Mouse (Mus musculus) liver, embryonic 12.5 days (tissue): Measurements from ENCODE around the gene Myl6. TPM values are rescaled to one million over a fixed set of nuclear protein-coding genes. Genes with fewer than 3 reads are reported as not detected.

Source experiments
- ATAC-seq: fragments of 200-750 bp; cut with Nextera tagmentation; 2 replicates; pipeline ENCODE4 v1.8.0; 2017; ENCODE audit warnings: moderate number of reproducible peaks, mild to moderate bottlenecking, moderate library complexity
- H3K27ac ChIP-seq: fragments of 300-500 bp; sonication (generic); 2 replicates; pipeline ENCODE4 v1.5.1; 2016; ENCODE audit warnings: mild to moderate bottlenecking
- H3K27me3 ChIP-seq: fragments of 300-500 bp; sonication (generic); replicated peaks from 2 replicates; pipeline ENCODE4 v1.6.1; 2016; ENCODE audit warnings: mild to moderate bottlenecking, moderate library complexity
- H3K36me3 ChIP-seq: fragments of 300-500 bp; sonication (generic); 2 replicates; pipeline ENCODE4 v1.6.1; 2016; ENCODE audit warnings: mild to moderate bottlenecking, moderate library complexity
- H3K4me1 ChIP-seq: fragments of 300-500 bp; sonication (generic); 2 replicates; pipeline ENCODE4 v1.6.1; 2016
- H3K4me2 ChIP-seq: fragments of 300-500 bp; sonication (generic); 2 replicates; pipeline ENCODE4 v1.6.1; 2016; ENCODE audit warnings: mild to moderate bottlenecking, moderate library complexity
- H3K4me3 ChIP-seq: fragments of 300-500 bp; sonication (generic); 2 replicates; pipeline ENCODE4 v1.5.1; 2016; ENCODE audit warnings: mild to moderate bottlenecking, moderate library complexity
- H3K9ac ChIP-seq: fragments of 300-500 bp; sonication (generic); 2 replicates; pipeline ENCODE4 v1.6.1; 2016; ENCODE audit warnings: mild to moderate bottlenecking, moderate library complexity
- H3K9me3 ChIP-seq: fragments of 300-500 bp; sonication (generic); replicated peaks from 2 replicates; pipeline ENCODE4 v1.6.1; 2016; ENCODE audit warnings: mild to moderate bottlenecking, moderate library complexity
- whole genome bisulfite sequencing: fragments of 180-500 bp; shearing (Covaris S2); methylation state at CpG from one replicate; pipeline ENCODE4 v1.1.7; 2016; ENCODE audit not compliant: insufficient replicate concordance; 5-methylcytosine and 5-hydroxymethylcytosine counted together
- polyA plus RNA-seq: library from polyadenylated mRNA; unstranded; fragments of >200 nt; fragmentation: Nextera tagmentation; extraction: Ambion mirVana; gene quantifications from 2 replicates; pipeline ENCODE4 v1.2.1, GENCODE M21; 2016

The Myl6 gene
- polyA plus RNA-seq, 1 experiment from 2014 or later, result 533 TPM

GRCm38 (mm10) chr10:128486370-128486769 is 7.6 kb downstream of the Myl6 start:
- no peak for ATAC-seq
- no peak overlapping the region for H3K27ac ChIP-seq
- H3K9me3 ChIP-seq, result no peaks in the 10 kb centered on the region
- no peak overlapping the region for H3K9ac ChIP-seq
- no peak overlapping the region for H3K4me3 ChIP-seq
- no peaks in the 10 kb centered on the region for H3K27me3 ChIP-seq
- H3K4me1 ChIP-seq, result peaks cover 20% of the 10 kb centered on the region
- H3K36me3 ChIP-seq, result peaks cover 97% of the 10 kb centered on the region
- WGBS, result 78% methylated on average over 7 of the region's 7 CpGs
- H3K4me2 ChIP-seq, result no peak overlapping the region

DNA sequence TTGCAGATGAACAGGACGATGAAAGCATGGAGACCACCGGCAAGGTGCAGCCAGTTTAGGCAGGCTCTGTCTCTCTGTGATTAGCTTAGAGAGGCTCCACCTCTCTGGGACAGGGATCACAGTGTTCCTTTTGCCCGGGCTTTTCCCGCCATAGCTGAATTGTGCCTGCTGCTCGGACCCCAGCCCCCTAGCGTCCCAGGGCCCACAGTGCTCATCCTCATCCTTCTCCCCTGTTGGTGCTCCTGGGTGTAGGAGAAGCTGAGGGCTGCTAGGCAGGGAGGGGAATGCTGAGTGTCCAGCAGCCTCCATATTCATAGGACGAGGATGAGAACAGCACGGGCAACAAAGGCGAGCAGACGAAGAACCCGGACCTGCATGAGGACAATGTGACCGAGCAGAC is 19.6 kb downstream of the Myl6 start:
- H3K4me2 ChIP-seq, result no peak overlapping the region

DNA sequence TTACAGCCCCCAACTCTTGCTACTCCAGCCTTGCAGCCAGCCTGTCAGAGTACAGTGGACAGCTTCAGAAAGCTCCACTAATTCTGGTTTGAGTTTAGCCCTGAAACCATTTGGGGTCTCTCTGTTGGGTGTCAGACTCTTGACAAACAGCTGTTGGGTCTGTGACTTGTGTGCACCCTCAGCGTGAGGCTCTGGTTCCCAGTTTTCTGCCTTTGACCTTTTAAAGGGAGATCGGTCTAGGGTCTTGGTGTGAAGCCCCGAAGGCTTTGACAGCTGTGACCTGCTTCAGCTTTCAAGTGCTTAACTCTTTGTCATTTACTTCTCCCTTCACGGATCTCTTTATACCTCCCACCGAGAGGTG is 33.7 kb downstream of the Myl6 start:
- no peak for ATAC-seq
- 31% methylated on average over 5 of the region's 5 CpGs for WGBS
- peak overlapping the region; percentile 97 for H3K27ac ChIP-seq

More for the DNA sequence above, 19.6 kb downstream of the Myl6 start:
- Histone ChIP-seq H3K4me3 (no peak overlapping the region), H3K27ac (no peak overlapping the region), H3K9me3 (no peaks in the 10 kb centered on the region), H3K9ac (no peak overlapping the region), H3K27me3 (no peaks in the 10 kb centered on the region), H3K36me3 (peaks cover 92% of the 10 kb centered on the region), H3K4me1 (no peaks in the 10 kb centered on the region)
- 85% methylated on average over 12 of the region's 12 CpGs for WGBS
- no peak for ATAC-seq

GRCm38 (mm10) chr10:128459409-128460269 is 34.3 kb downstream of the Myl6 start:
- Histone ChIP-seq H3K36me3 (peaks cover 38% of the 10 kb centered on the region), H3K4me3 (peak overlapping the region; percentile 97), H3K4me2 (peak overlapping the region; percentile 89), H3K9ac (peak overlapping the region; percentile 97), H3K27ac (peak overlapping the region; percentile 97), H3K9me3 (no peaks in the 10 kb centered on the region), H3K4me1 (peaks cover 26% of the 10 kb centered on the region), H3K27me3 (no peaks in the 10 kb centered on the region)
- WGBS, result 1% methylated on average over 54 of the region's 67 CpGs
- ATAC-seq, result peak; percentile 82

More for the DNA sequence above, 33.7 kb downstream of the Myl6 start:
- peak overlapping the region; percentile 89 for H3K4me2 ChIP-seq
- H3K4me3 ChIP-seq, result peak overlapping the region; percentile 97
- H3K9me3 ChIP-seq, result no peaks in the 10 kb centered on the region
- H3K27me3 ChIP-seq, result no peaks in the 10 kb centered on the region
- peaks cover 26% of the 10 kb centered on the region for H3K4me1 ChIP-seq
- peaks cover 44% of the 10 kb centered on the region for H3K36me3 ChIP-seq
- H3K9ac ChIP-seq, result peak overlapping the region; percentile 97

DNA sequence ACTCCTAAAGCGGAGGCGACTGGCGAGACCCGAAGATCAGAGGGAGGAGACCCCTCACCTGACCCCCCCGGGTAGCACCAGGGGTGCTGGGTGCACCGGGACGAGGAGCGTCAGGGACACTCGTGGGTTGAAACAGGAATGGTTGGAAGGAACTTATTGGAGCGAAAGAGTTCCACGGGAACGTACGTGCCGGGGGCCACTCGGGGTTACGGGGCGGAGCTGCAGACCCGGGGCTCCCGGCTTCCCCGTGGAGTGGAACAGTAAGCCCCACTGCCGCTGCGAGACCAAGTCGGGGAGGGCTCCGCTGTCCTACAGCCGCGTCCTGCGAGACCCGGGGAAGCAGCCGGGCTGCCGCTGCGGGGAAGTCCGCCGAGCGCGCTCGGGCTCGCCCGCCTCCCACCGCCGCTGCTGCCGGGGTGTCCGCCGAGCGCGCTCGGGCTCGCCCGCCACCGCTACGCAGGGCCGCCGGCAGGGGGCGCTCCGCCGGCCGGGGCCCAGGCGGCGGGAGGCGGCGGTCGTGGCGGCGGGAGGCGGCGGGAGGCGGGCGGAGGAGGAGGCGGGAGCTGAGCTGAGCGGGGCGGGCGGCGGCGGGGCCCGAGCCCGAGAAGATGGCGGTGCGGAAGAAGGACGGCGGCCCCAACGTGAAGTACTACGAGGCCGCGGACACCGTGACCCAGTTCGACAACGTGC is 35.1 kb downstream of the Myl6 start, which contains the start of gene Smarcc2:
Gene Smarcc2, plus strand, starts transcription at position 530 of the 690 bp plus-strand sequence.
- Histone ChIP-seq H3K27ac (peak within 1 kb of the TSS; percentile 97), H3K4me3 (peak within 1 kb of the TSS; percentile 97), H3K36me3 (peaks cover 30% of the 10 kb centered on the region), H3K4me1 (peaks cover 26% of the 10 kb centered on the region), H3K9me3 (no peaks in the 10 kb centered on the region), H3K4me2 (peak within 1 kb of the TSS; percentile 93), H3K9ac (peak within 1 kb of the TSS; percentile 97), H3K27me3 (no peaks in the 10 kb centered on the region)
- 2% methylated on average over 81 of the region's 86 CpGs for WGBS
- ATAC-seq, result peak; percentile 85

GRCm38 (mm10) chr10:128458348-128458718 is 35.6 kb downstream of the Myl6 start:
- H3K4me1 ChIP-seq, result peaks cover 26% of the 10 kb centered on the region

DNA sequence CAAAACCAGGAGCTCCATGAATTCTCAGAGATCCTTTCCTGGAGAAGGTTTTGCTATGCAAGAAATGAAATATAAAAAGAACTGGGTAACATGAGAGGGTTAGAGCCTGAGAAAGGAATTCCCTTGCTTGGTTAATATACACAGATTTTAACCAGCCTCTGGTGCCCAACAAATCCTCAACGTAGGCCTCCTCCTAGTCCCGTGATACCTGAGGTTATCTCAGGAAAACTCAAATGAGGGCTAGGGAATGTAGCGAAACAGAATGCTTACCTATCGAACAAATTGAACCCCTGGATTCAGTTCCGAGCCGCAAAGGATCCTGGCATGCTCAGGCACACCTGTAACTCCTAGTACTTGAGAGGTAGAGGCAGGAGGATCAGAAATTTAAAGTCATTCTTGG is 36.3 kb downstream of the Myl6 start:
- Histone ChIP-seq H3K4me2 (peak overlapping the region; percentile 93; the same call in 1 of the 2 replicates), H3K36me3 (peaks cover 18% of the 10 kb centered on the region), H3K9ac (no peak overlapping the region), H3K4me1 (peaks cover 26% of the 10 kb centered on the region), H3K4me3 (no peak overlapping the region), H3K27ac (no peak overlapping the region), H3K27me3 (no peaks in the 10 kb centered on the region), H3K9me3 (no peaks in the 10 kb centered on the region)
- WGBS, result 83% methylated on average over 6 of the region's 6 CpGs
- no peak for ATAC-seq

More at GRCm38 (mm10) chr10:128458348-128458718, 35.6 kb downstream of the Myl6 start:
- Histone ChIP-seq H3K36me3 (peaks cover 24% of the 10 kb centered on the region), H3K27me3 (no peaks in the 10 kb centered on the region), H3K27ac (peak overlapping the region; percentile 97), H3K9ac (peak overlapping the region; percentile 97), H3K4me3 (peak overlapping the region; percentile 97), H3K9me3 (no peaks in the 10 kb centered on the region), H3K4me2 (peak overlapping the region; percentile 93)
- under 1% methylated on average over 29 of the region's 29 CpGs for WGBS
- peak; percentile 59 for ATAC-seq

- ATAC-seq, result no peak
- WGBS, result 4% methylated on average over 6 of the region's 6 CpGs
- Histone ChIP-seq H3K9me3 (no peaks in the 10 kb centered on the region), H3K4me3 (no peak overlapping the region), H3K4me1 (peaks cover 16% of the 10 kb centered on the region), H3K9ac (no peak overlapping the region), H3K27ac (no peak overlapping the region), H3K27me3 (no peaks in the 10 kb centered on the region; the same call in 1 of the 2 replicates), H3K4me2 (peak overlapping the region; percentile 41), H3K36me3 (no peaks in the 10 kb centered on the region)
Observed at GRCm38 (mm10) chr10:128455280-128455679, 38.7 kb downstream of the Myl6 start.

DNA sequence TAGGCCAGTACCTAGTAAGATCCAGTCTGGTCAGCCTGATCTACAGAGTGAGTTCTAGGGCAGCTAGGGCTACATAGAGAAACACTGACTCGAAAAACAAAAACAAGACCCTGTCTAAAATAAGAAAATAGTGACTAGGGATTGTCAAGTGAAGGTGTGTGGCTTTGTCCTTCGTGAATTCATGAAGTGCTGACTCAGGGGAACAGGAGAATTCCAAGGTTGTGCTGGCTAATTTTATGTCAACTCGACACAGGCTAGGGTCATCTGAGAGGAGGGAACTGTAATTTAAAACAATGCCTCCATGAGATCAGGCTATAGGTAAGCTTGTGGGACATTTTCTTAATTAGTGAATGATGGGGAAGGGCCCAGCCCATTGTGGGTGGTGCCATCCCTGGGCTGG is 39.5 kb downstream of the Myl6 start:
- H3K9me3 ChIP-seq, result no peaks in the 10 kb centered on the region
- H3K4me2 ChIP-seq, result no peak overlapping the region
- H3K4me3 ChIP-seq, result no peak overlapping the region
- no peaks in the 10 kb centered on the region for H3K36me3 ChIP-seq
- no peak overlapping the region for H3K9ac ChIP-seq
- 60% methylated on average over 3 of the region's 3 CpGs for WGBS
- H3K4me1 ChIP-seq, result peaks cover 13% of the 10 kb centered on the region; the same call in 1 of the 2 replicates
- ATAC-seq, result no peak
- H3K27me3 ChIP-seq, result no peaks in the 10 kb centered on the region; the same call in 1 of the 2 replicates
- H3K27ac ChIP-seq, result no peak overlapping the region

DNA sequence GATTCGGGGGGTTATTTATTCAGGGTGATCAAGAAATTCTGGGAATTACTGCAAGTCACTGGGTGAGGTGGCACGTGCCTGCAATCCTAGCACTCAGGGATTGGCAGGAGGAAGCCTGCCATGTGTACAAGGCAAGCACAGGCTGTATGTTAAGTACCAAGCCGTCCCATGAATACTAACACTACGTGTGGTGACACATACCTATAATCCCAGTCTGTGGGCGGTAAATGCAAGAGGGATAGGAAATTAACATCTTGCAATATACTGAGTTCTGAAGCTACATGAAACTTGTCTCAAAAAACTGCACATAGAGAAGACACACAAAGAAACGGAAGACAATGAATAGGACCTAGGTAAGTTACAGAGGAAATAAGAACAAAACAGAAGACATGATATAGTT is 42.9 kb downstream of the Myl6 start:
- WGBS, result 67% methylated on average over 6 of the region's 6 CpGs
- no peak for ATAC-seq

GRCm38 (mm10) chr10:128445407-128445806 is 48.5 kb downstream of the Myl6 start:
- no peak overlapping the region for H3K27ac ChIP-seq
- no peak for ATAC-seq
- no peak overlapping the region for H3K4me3 ChIP-seq
- 21% methylated on average over 4 of the region's 4 CpGs for WGBS
- H3K27me3 ChIP-seq, result no peaks in the 10 kb centered on the region
- no peaks in the 10 kb centered on the region for H3K9me3 ChIP-seq
- H3K4me2 ChIP-seq, result no peak overlapping the region
- peaks cover 13% of the 10 kb centered on the region for H3K36me3 ChIP-seq
- no peak overlapping the region for H3K9ac ChIP-seq
- H3K4me1 ChIP-seq, result no peaks in the 10 kb centered on the region

More for the DNA sequence above, 42.9 kb downstream of the Myl6 start:
- no peak overlapping the region for H3K4me2 ChIP-seq
- no peaks in the 10 kb centered on the region for H3K36me3 ChIP-seq
- H3K9me3 ChIP-seq, result no peaks in the 10 kb centered on the region
- H3K27me3 ChIP-seq, result no peaks in the 10 kb centered on the region; the same call in 1 of the 2 replicates
- no peak overlapping the region for H3K4me3 ChIP-seq
- no peak overlapping the region for H3K27ac ChIP-seq
- H3K9ac ChIP-seq, result no peak overlapping the region
- H3K4me1 ChIP-seq, result peaks cover 3% of the 10 kb centered on the region; the same call in 1 of the 2 replicates

- H3K36me3 ChIP-seq, result peaks cover 24% of the 10 kb centered on the region
- no peak overlapping the region for H3K27ac ChIP-seq
- no peaks in the 10 kb centered on the region for H3K4me1 ChIP-seq
- ATAC-seq, result no peak
- H3K4me2 ChIP-seq, result no peak overlapping the region
- H3K4me3 ChIP-seq, result no peak overlapping the region
- no peaks in the 10 kb centered on the region for H3K9me3 ChIP-seq
- no peak overlapping the region for H3K9ac ChIP-seq
- H3K27me3 ChIP-seq, result no peaks in the 10 kb centered on the region
- WGBS, result 69% methylated on average over 6 of the region's 6 CpGs
Observed at GRCm38 (mm10) chr10:128444354-128444753, 49.6 kb downstream of the Myl6 start.
